Mouse (Mus musculus) adipocyte (in vitro differentiated cells): ENCODE data around the gene Rph3al.

ENCODE experiments used
- DNase-seq: peaks from one replicate; pipeline ENCODE4 v3.0.0-alpha.2; 2016; ENCODE audit warnings: low spot score

Rph3al gene

DNA sequence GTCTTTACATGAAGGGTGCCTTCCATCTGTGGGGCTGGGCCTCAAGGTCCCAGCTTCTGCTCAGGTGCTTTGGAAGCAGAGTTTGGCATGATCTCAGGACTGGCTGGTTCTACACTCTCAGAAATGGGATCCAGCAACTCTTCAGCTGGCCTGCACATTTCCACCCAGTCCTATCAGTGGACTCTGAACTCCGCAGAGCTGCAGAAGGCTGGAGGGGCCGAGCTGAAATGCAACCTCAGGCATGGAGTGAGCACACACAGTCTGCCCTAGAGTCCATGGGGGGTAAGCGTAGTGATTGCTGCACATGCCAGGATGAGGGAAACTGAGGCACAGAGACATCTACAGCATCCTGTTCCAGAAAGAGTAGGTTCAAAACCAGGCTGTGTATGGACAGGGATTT, 127.7 kb downstream of the Rph3al start:
- no peak for DNase-seq

DNA sequence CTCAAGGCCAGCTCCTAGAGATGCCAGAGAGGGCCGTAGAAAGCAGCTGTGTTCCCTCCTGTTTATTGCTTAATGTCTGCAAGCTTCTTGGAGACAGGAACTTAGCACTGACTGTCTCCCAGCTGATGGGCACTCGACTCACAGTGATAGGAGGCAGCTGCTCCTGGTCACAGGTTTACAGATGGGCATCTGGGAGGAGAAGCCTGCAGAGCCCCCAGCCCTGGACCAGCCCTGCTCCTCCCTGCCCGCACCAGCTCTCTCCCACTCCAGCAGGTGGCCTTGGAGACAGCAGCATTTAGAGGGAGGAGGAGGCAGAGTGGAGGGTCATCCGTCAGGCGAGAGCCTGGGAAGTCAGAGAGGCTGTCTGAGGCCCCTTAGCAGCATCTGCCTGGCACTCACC, 130.7 kb downstream of the Rph3al start:
- no peak for DNase-seq

DNA sequence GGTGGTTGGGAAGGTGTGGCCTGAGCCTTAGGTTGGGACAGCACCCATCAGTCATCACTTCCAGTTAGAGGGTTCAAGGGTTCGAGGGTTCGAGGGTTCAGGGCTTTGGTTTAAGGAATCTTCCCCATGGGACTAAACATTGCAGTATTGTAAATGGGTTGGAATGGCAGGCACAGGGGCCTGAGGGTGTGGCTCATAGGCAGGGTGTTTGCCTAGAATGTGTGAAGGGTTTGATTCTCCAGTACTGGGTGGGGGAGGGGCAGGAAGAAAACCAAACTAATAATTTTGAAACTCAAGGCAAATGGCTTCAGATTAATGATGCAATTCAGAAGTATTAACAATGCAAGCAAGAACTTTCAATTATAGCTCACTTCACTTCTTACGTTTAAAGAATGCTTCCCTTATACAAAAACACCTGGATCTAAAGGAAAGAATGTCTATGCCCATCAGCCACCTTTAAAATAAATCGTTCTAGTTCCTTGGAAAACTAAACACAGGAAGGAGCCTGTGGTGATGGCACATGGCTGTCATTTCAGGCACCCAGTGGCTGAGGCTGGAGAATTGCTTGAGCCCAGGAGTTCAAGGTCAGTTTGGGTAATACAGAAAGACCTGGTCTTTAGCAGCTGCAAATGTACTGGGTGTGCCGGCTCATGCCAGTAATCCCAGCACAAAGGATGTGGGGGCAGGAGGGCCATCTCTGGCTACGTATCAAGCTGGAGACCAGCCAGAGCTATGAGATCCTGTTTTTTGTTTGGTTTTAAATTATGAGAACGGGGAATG, 136.3 kb downstream of the Rph3al start:
- no peak for DNase-seq

DNA sequence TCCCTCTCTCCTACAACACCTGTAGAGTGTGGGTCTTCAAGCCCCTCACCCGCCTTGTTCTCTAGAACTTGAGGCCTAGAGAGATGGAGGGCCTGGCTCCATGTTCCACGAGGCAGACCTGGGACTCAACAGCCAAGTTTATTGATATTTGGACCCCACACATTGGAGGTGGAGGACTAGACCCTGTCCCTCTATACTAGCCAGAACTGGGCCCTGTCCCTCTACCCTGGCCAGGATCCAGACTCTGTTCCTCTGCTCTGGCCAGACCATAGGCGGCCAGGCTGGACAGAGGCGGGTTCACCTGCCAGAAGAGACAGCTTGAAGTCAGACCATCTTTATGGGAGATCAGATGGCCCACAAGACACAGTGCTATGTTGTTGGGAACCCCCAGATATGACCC, 136.9 kb downstream of the Rph3al start:
- DNase-seq: no peak

DNA sequence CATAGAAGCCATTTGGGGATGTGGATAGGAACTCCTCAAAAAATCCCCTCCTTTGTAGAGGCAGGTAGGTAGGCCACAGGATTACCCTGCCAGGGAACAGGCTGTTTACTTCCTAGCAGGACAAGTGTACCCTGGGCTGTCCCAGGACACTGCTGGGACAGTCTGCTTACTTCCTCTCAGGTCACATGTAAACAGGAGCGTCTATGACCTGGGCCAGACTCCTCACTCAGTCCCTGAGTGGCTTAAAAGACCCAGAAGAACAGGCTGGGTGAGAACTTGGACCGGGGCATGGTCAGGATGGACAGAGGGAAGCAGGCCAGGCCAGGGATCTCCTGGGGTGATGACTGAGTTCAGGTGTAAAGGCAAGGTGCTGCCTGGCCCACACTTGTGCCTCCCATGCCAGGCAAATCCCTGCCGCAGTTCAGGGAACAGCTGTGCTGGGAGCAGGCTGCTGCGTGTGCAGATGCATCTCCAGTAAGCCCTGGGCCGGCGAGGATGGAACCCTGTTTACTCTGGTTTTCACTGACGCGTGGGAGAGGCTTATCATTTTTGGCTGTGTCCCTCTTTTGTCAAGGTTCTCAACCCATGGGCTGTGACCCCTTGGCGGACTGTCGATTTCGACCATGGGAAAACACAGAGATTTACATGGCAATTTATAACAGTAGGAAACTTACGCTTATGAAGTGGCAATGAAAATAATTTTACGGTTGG, 141.5 kb downstream of the Rph3al start:
- no peak for DNase-seq

DNA sequence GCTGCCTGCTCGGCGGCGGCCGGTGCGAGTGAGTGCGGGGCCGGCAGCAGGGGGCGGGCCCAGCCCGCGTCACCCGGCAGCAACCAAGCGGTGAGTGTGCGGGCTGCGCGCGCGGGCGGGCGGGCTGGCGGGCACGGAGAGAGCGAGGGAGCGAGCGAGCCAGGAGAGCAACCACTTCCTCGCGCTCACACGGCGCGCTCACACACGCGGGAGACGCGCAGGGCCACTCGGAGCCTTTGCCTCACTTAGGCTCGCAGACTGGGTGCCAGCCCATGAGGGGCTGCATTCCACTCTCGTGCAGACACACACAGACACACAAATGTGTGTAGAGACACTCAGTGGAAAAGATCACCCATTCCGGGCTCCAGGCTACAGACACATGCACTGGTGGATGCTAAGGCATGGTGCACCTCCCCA, 142.2 kb downstream of the Rph3al start, which contains the start of gene Doc2b:
Doc2b (minus strand) TSS at position 21 of the 417 bp plus-strand sequence.
- no peak for DNase-seq

DNA sequence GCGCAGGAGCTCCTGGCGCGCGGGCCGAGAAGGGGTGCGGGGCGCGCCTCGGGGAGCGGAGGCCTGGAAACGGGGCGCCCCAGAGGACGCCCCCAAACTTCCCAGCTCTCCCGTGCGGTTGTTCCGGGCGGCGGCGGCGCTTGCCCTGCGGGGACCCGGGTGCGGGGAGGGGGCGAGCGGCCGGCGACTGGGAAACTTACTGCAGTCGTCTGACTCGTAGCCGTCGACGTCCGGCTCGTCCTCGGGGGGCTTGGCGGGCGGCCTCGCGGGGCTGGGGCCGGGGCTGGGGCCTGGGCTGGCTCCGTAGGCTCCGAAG, 142.9 kb downstream of the Rph3al start:
- DNase-seq: no peak

DNA sequence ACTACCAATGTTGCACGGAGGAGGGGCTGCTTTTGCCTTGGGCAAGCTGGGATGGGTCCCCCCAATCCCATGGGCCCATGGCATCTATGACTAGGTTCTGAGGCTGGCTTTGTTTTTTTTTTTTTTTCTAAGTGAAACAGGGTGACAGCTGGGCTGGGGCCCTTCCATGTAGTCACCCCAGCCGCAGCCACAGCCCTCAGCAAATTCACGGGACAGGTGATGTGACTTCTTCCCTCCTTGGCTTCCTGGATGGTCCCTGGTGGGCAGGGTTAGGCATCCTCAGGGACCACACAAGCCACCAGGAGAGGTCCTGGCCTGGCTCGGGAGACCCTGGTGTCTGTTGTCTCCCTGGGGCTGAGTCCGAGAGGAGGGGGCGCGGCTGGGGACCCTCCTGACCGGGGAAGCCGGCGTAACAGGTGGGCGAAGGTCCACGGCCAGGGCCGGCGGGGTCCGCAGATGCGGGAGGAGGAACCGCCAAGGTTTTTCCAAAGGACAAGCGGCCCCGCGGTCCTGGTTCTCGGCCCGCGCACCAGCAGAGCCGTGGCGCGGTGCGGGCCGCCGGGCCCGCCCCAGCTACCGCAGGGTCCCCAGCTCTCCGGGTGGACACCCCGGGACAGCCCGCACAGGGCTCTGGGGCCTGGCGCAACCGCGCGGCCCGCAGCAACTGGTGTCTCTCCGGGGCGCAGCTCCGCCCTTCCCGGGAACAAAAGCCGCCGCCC, 143.5 kb downstream of the Rph3al start:
- no peak for DNase-seq

DNA sequence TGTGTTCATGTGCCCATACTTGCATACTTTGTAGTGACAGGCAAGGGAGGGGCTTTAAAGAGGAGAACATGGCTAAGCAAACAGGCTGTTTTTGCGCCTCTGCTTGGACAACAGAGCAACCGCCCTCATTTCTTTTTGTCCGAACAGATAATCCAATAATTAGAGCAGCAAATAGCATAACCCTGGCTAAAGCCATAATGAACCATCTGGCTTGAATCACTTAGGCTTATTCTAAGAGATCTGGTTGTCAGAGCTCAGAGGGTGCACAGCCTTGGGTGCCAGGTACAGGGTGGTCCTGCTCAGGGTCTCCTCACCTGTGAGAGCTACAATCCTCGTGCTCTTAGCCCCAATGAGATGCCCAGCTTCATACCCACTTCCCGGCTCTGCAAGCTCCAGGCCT, 144.9 kb downstream of the Rph3al start:
- DNase-seq: no peak

DNA sequence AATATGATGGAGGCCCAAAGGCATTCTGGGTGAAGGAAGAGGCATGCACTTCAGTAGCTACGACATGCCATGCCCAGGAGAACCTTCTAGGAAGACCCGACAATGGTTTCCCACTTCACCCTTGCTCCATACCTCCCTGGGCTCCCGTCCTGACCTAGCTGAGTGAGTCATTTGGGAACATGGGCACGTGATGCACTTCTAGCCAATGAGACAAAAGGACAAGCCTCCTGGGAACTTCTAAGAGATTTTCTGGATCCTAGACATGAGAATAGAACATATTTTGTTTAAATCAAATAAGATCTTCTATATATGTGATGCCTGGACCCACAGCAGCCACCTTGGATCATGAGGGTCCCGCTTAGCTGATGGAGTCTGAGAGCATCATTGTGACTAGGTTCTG, 145.7 kb downstream of the Rph3al start:
- peak; percentile 20 for DNase-seq

DNA sequence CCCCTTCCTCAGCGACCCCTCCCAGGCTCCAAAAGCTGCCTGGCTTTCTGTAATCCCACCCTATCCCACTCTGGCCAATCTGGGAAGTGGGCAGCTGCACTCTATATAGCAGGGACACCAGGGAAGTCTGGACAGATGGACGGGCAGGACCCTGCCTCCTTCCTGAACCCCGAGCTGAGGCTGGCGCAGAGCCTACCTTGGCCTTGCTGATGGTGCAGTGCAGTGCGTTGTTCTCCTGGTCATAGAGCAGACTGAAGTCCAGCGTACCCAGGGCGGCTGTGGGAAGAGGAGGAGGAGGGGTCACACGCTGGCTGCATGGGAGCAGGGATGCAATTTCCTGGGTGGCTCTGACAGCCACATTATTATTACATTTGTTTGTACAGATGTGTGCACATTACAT, 152.3 kb downstream of the Rph3al start:
- DNase-seq: no peak

DNA sequence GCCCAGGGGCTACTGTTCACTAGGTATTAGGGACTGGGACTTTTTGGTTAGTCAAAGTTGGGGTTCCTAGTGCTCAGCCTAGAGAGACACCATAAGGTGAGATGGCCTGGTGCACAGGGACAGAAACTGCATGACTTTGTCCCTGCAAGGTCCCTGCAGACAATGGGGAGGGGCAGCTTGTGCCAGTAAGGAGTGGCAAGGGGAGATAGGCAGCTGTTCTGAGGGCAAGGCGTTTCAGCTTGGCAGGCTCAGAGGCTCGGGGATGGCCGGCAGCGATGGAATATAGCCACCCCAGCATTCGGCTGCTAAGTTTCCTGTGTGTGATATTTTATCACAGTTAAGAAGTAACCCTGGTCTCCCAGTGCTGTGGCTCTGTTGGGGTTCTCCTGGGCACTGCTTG, 154.4 kb downstream of the Rph3al start:
- DNase-seq: no peak

DNA sequence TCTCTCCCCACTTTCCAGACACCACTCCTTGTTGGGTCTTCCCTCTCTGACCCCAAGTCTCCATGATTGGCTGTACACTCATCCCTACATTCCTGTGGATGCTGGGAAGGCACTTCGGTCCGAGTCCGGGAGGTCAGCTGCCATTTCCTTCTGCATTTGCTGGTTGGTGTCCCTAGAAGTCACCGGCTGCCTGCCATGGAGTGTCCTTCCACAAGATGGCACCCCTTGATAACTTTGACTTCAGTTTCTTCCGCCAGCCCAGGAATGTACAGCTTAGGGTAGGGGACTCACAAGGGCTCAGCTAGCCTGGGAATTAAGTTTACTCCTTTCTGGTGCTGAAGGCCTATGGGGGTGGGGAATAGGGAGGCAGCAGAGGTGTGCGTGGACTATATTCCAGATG, 156.3 kb downstream of the Rph3al start:
- peak; percentile 81 for DNase-seq
